Mouse (Mus musculus): Measurements from ENCODE around the gene Bckdhb.
A peak's percentile ranks its signal among the peaks of the same experiment; 100 is the strongest.

Gene Bckdhb

DNA sequence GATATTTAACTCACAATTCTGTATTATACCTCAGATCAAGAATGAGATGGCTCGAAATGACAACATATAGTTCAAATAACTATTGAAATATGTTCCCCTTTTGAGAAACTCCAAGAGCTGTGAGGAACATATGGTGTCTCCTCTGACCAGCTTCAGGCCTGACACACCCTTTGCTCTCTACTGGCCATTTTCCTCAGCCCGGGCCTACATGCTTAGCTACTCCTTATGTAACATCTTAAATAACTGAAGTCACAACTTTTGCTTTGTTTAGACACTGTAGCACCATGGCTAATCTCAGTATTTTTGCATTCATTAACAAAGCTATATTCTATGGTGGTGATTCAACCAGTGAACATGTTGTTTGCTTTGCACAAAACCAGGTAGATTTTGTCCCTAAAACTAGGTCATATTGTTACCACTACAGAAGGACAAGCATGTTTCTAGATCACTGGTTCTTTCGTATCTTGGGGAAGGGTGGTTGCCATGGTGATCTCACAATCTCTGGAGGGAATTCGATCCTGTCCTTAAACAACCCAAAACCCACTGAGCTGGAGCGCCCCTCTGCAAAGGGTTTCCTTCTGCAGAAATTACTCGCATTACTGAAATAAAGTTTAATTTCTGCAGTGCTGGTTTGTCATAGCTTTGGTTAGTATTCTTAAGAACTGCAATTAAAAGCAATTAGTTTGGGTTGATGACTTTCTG lies 185.0 kb downstream of the Bckdhb start:
- peak; percentile 30 for DNase-seq

DNA sequence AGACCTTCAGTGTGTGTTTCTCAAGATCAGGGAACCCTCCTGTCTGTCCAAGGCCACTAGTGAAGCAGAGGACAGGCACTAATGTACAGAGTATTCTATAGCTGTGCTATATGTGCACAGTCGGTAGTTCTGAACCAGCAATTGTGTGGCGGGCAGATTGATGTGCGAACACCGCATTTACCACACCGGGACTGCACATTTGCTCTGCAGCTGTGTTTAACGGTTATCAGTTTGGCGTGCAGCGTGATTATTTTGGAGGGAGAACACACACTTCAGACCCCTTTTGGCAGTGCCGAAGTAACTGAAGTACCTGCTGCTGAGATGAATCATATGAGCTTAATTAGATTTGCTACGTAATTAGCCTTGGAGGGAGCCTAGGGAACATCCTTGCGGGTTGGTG lies 185.7 kb downstream of the Bckdhb start:
- DNase-seq: peak; percentile 16

DNA sequence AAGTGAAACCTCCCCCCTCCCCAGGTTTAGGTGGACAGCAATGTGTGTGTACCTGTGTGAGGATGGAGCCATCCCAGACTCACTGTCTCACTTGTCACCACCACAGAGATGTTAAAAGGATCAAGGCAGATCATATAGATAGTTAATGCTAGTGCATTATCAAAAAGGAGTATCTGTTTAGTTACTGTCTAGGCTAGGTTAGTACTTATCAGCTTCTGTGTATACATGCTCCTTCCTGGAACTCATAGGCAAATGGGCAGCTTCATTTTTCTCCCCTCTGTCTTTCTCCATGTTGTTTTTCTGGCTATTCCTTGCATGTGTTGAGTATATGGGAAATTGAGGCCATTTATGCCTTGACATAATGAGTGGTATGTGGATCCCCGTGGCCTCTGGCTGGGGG lies 187.4 kb downstream of the Bckdhb start:
- no peak for DNase-seq

DNA sequence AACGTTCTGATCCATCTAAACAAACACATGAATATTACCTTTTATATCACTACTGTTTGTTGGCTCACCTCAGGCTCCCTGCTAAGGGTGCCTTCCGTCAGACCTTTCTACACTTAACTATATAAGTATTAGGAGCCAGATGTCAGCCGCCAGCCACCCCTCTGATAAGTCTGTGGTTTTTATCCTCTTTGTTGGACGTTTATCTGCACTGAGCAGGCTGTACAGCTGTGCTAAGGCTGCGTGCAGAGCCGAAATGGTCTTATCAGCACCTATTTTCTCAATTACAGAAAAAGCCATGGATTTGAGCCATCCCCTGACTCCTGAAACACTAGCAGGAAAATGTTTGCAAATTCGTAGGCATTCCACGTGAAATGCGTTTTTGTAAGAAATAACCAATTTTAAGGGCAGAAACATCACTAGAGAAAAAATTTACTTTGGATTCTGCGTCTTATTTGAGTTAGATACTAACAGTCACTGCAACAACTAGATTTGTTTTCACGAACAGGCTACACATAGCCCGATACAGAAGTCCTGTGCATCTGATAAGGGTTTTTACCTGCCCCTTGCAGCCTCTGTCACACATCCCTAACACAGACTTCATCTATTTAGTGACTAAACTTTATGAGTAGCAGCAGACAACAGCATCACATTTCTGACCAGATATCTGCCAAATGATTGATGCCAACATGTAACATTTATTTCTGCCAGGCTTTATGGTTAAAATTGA lies 188.1 kb downstream of the Bckdhb start:
- DNase-seq: no peak

DNA sequence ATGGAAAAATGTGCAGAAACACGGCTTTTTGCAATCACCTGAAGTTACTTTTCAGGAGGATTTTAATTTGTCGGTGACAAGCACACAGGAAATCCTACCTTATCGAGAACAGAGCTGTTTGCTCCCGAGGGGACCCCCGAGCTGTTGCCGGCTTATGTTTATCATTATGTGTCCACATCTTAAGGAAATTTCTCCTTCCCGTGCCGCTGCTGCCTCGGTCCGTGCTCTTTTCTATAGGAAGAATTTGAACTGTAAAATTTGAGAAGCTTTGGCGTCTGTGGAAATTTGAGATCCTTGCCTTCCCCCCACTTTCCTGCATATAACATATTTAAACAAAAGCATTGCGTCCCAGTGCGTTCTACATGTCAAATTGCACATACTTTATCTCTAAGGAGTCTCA lies 189.3 kb downstream of the Bckdhb start:
- no peak for DNase-seq

DNA sequence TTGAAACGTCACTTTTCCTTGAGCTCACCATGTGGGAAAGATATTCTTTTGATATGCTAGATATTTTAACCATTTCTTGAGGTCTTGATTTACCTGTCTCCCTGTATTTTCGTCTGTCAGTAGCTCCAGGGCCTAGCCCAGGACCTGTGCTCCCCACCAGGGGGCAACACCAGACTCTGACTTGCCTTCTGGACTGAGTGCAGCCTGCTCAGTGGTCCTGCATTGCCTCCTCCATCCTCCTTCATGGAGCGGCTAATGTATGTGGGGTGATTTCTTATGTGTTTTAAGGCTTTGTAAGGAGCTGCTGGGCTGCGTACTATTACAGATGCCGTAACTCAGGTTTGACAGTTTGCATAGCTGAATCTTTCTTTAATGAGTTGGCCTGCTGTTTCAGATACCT lies 192.4 kb downstream of the Bckdhb start:
- DNase-seq: no peak

DNA sequence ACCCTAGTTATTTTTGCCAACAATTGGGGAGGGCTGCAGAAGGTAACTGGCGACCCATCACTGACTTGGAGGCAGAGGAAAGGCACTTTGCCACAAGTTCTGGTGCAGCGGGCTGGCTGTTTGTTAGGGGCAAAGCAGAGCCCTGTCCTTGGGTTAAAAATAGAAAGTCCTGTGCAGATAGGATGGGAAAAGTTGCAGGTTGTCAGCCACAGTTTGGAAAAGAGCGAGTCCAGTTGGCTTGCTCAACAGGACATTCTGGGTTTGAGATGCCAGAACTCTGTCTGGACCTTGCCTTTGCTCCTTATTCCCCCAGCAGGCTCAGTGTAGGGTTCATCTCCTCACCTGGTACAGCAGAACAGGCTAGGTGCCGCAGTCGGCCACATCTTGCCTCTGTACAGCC lies 200.1 kb downstream of the Bckdhb start:
- no peak for DNase-seq

DNA sequence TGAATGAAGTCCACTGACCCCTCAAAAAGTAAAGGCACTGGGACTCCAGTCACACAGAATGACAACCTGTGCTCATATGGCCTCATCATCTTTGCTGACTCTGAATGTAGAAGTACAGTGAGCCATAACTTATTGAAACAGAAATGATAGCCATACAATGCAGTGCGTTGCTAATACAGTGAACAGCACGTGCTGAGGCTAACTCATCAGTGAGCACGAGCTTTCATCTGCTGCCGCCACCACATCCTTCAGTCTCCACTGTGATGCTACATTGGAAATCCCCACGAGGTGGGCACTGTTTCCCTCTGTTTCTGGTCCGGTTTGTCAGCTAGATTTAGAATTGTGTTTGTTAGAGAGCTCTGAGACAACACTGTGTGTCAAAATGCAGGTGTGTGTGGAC lies 205.4 kb downstream of the Bckdhb start:
- DNase-seq: no peak

DNA sequence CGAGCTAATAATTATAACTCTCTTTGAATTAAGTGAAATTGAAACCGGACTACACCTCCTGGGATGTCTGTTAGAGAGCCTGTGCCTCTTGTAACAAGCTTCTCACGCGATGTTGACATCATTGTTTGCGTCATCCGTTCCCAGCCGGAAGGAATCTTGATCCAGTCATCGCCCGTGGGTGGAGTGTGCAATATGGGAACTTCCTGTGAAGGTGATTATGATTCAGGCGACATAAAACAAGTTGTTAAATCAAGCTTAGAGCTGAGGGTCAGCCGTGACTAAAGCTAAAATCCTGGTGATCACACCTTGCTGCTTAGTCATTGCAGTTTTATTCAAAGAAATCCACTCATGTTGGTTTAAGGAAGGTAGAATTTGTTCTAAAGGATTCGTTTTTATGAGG lies 210.1 kb downstream of the Bckdhb start:
- DNase-seq: no peak

DNA sequence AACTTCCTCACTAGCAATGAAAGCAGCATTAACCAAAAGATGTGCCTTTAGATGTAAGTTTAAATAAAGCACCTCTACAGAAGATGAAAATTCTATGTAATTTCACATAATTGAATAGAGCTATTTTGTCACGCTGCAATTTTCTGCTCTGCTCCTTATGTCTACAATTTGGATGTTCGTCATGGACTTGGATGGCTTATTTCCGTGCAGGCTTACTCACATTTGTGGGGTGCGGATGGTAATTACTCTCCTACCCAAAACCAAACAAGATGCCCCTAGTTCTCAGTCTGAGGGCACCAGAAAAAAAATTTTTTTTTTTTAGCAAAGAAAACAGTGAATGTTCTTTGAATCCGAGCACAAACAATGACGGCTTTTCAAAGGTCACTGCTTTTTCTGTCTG lies 212.2 kb downstream of the Bckdhb start:
- no peak for DNase-seq

DNA sequence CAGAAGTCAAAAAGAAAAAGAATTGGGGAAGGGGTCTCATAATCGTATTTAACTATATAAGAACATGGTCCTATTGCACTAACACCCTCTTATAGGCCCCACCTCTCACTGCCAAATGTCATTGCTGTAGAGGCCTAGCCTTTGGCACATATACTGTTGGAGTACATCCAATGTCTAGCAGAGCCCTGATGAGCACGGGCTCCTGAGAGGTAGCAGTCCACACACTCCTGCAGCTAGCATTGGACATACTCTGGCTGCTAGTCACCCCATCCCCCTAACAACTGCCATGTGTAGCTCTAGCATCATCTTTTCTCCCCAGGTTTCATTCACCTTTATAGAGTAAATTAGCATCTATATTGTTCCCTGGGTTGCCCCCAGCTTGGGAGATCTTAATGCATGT lies 223.2 kb downstream of the Bckdhb start:
- no peak for DNase-seq
